Mouse (Mus musculus): Measurements from ENCODE around the gene Arhgap8. TPM values are rescaled to one million over a fixed set of nuclear protein-coding genes. Genes with fewer than 3 reads are reported as not detected.
A peak's percentile ranks its signal among the peaks of the same experiment; 100 is the strongest.

Arhgap8 gene
- total RNA-seq (2022), result 1 to 10 TPM in 3 of 4 experiments, under 1 TPM in 1; 0.64 to 2.6 (median 1.9) TPM

GRCm38 (mm10) chr15:84719791-84720190 lies at the start of gene Arhgap8:
Gene Arhgap8, plus strand, starts transcription at chr15:84720052.
- DNase-seq, result no peak

GRCm38 (mm10) chr15:84670657-84671055 lies 49.2 kb upstream of the Arhgap8 start:
- DNase-seq, result no peak

- DNase-seq, result no peak
Measured at GRCm38 (mm10) chr15:84671401-84672307, 48.2 kb upstream of the Arhgap8 start.

- DNase-seq, result no peak
Measured at GRCm38 (mm10) chr15:84672308-84672615, 47.6 kb upstream of the Arhgap8 start.

GRCm38 (mm10) chr15:84672616-84673015 lies 47.2 kb upstream of the Arhgap8 start:
- DNase-seq, result no peak

GRCm38 (mm10) chr15:84674329-84675067 lies 45.4 kb upstream of the Arhgap8 start:
- DNase-seq, result no peak

- no peak for DNase-seq
Measured at GRCm38 (mm10) chr15:84675317-84675716, 44.5 kb upstream of the Arhgap8 start.

GRCm38 (mm10) chr15:84677943-84678342 lies 41.9 kb upstream of the Arhgap8 start:
- DNase-seq, result no peak

- DNase-seq, result no peak
Measured at GRCm38 (mm10) chr15:84679090-84679489, 40.8 kb upstream of the Arhgap8 start.

GRCm38 (mm10) chr15:84679794-84680193 lies 40.1 kb upstream of the Arhgap8 start:
- no peak for DNase-seq

GRCm38 (mm10) chr15:84680545-84681454 lies 39.1 kb upstream of the Arhgap8 start:
- DNase-seq, result peak; percentile 66

GRCm38 (mm10) chr15:84681455-84682193 lies 38.2 kb upstream of the Arhgap8 start:
- DNase-seq, result no peak

GRCm38 (mm10) chr15:84682206-84682605 lies 37.6 kb upstream of the Arhgap8 start:
- DNase-seq, result no peak

- DNase-seq, result no peak
Measured at GRCm38 (mm10) chr15:84682821-84683220, 37.0 kb upstream of the Arhgap8 start.

- DNase-seq, result no peak
Measured at GRCm38 (mm10) chr15:84684520-84684919, 35.3 kb upstream of the Arhgap8 start.

- no peak for DNase-seq
Measured at GRCm38 (mm10) chr15:84685417-84685816, 34.4 kb upstream of the Arhgap8 start.

- no peak for DNase-seq
Measured at GRCm38 (mm10) chr15:84687904-84688303, 31.9 kb upstream of the Arhgap8 start.

- DNase-seq, result no peak
Measured at GRCm38 (mm10) chr15:84689356-84689755, 30.5 kb upstream of the Arhgap8 start.

- DNase-seq, result no peak
Measured at GRCm38 (mm10) chr15:84691513-84691912, 28.3 kb upstream of the Arhgap8 start.

GRCm38 (mm10) chr15:84692645-84693044 lies 27.2 kb upstream of the Arhgap8 start:
- no peak for DNase-seq

- DNase-seq, result no peak
Measured at GRCm38 (mm10) chr15:84696021-84696420, 23.8 kb upstream of the Arhgap8 start.

GRCm38 (mm10) chr15:84697611-84698011 lies 22.2 kb upstream of the Arhgap8 start:
- peak; percentile 55 for DNase-seq
